Mouse (Mus musculus): ENCODE data around the gene Sirpb1b.
"Not testable (repeated sequence)": the region's sequence is repeated elsewhere in the genome, so short reads cannot be mapped to it uniquely, and the experiment has no call there.

DNA sequence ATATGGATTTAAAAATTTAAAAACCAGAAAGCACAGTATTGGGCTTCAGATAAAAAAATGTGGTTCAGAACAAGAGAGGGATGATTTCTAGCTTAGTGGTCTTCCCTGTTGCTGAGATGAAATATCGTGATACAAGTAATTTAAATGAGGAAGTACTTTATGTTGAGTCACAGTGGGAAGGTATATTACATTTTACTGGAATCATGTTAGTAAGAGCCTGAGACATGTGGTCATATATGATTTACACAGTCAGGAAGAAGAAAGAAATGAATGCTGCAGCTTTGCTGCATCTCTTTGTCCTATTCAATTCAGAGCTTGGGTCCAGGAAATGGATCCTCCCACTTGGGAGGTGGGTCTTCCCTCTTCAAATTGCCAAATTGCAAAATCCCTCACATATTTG, 11.8 kb upstream of the Sirpb1b start:
- TF ChIP-seq CTCF (IDR thresholded peaks at IDR 0.05; ENCODE audit: borderline replicate concordance, extremely low read depth, insufficient read depth, insufficient read length); POLR2A (IDR thresholded peaks at IDR 0.05; ENCODE audit: borderline replicate concordance, extremely low read depth, insufficient read depth, insufficient read length, poor library complexity, severe bottlenecking): not testable (repeated sequence)
